Mouse (Mus musculus) liver, embryonic 15.5 days (tissue): ENCODE data around the gene Tcl1. TPM values are rescaled to one million over a fixed set of nuclear protein-coding genes. Genes with fewer than 3 reads are reported as not detected.
"Not testable (repeated sequence)": the region's sequence is repeated elsewhere in the genome, so short reads cannot be mapped to it uniquely, and the experiment has no call there.

ENCODE experiments used
- ATAC-seq: fragments of 200-750 bp; cut with Nextera tagmentation; 2 replicates; pipeline ENCODE4 v1.8.0; 2017; ENCODE audit warnings: moderate number of reproducible peaks, mild to moderate bottlenecking, moderate library complexity; ENCODE audit not compliant: insufficient read depth
- H3K27ac ChIP-seq: fragments of 300-500 bp; sonication (generic); replicated peaks from 2 replicates; pipeline ENCODE4 v1.5.1; 2015; ENCODE audit warnings: mild to moderate bottlenecking, inconsistent platforms
- H3K27me3 ChIP-seq: fragments of 300-500 bp; sonication (generic); 2 replicates; pipeline ENCODE4 v1.6.1; 2015; ENCODE audit warnings: mild to moderate bottlenecking, inconsistent platforms
- H3K36me3 ChIP-seq: fragments of 300-500 bp; sonication (generic); replicated peaks from 2 replicates; pipeline ENCODE4 v1.6.1; 2015; ENCODE audit warnings: moderate library complexity, mild to moderate bottlenecking, inconsistent platforms
- H3K4me1 ChIP-seq: fragments of 300-500 bp; sonication (generic); replicated peaks from 2 replicates; pipeline ENCODE4 v1.6.1; 2015; ENCODE audit warnings: inconsistent platforms
- H3K4me2 ChIP-seq: fragments of 300-500 bp; sonication (generic); 2 replicates; pipeline ENCODE4 v1.6.1; 2015; ENCODE audit warnings: moderate library complexity, mild to moderate bottlenecking, inconsistent platforms
- H3K4me3 ChIP-seq: fragments of 300-500 bp; sonication (generic); replicated peaks from 2 replicates; pipeline ENCODE4 v1.5.1; 2015; ENCODE audit warnings: mild to moderate bottlenecking, inconsistent platforms
- H3K9ac ChIP-seq: fragments of 300-500 bp; sonication (generic); 2 replicates; pipeline ENCODE4 v1.6.1; 2015; ENCODE audit warnings: moderate library complexity, mild to moderate bottlenecking, inconsistent platforms
- H3K9me3 ChIP-seq: fragments of 300-500 bp; sonication (generic); replicated peaks from 2 replicates; pipeline ENCODE4 v1.6.1; 2016; ENCODE audit warnings: inconsistent platforms
- WGBS: fragments of 180-500 bp; shearing (Covaris S2); methylation state at CpG from one replicate; pipeline ENCODE4 v1.1.7; 2015; ENCODE audit warnings: mixed read lengths; ENCODE audit not compliant: insufficient replicate concordance; 5-methylcytosine and 5-hydroxymethylcytosine counted together
- polyA plus RNA-seq: library from polyadenylated mRNA; unstranded; fragments of >200 nt; fragmentation: Nextera tagmentation; extraction: Ambion mirVana; gene quantifications from 2 replicates; pipeline ENCODE4 v1.2.1, GENCODE M21; 2015

Gene Tcl1
- polyA plus RNA-seq, 1 experiment from 2014 or later = not detected

DNA sequence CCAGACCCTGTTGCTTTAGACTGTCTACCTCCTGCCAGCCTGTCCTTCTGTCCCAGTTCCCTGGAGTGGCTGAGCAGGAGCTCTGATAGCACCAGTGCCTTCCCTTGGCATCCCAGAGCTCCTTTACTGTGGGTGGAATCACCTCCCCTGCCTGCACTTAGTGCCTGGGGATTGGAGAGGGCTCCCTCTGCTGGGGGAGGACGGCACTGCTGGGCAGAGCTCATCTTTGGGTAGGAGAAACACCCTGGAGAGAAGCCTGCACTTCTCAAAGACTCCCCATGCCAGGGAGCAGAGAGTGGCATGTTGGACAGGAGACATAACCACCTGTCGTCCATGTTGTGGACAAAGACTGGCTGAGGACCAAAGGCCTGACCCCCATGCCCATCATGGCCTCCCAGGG, 48.3 kb downstream of the Tcl1 start:
- not testable (repeated sequence) for H3K36me3 ChIP-seq, H3K4me2 ChIP-seq, H3K27ac ChIP-seq, H3K9ac ChIP-seq, H3K27me3 ChIP-seq, H3K4me3 ChIP-seq, ATAC-seq, H3K4me1 ChIP-seq, H3K9me3 ChIP-seq
- 0% methylated on average over 2 of the region's 2 CpGs for WGBS

DNA sequence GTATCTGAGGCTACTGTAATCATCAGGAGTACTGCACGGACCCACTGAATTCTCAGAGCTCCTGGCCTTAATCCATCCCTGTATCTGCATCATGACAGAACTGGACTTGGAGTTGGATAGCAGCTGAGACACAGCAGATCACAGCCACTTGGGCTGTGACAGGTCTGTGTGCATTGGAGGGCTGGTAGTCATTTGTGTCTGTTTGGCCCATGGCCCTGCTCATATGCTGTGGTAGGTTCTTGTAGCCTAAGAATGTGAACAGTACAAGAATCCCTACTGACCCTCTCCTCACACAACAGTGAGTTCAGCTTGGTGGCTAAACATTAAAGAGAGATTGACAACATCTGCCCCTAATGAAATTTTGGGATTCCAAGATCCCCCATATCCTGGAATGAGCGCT, 49.2 kb downstream of the Tcl1 start:
- Histone ChIP-seq H3K4me2 (no peak overlapping the region), H3K27ac (no peak overlapping the region), H3K4me3 (no peak overlapping the region), H3K36me3 (no peaks in the 10 kb centered on the region), H3K4me1 (no peaks in the 10 kb centered on the region), H3K9ac (no peak overlapping the region), H3K27me3 (no peaks in the 10 kb centered on the region), H3K9me3 (no peaks in the 10 kb centered on the region)
- ATAC-seq = no peak
- 50% methylated on average over 2 of the region's 2 CpGs for WGBS

Other genes starting within 250 kb of the Tcl1 start
- gene Syne3, start 213.0 kb downstream of the Tcl1 start, polyA plus RNA-seq = 2.9 and 3.0 TPM in 2 replicates
- 496 and 514 TPM in 2 replicates for gene Glrx5, start 190.1 kb downstream of the Tcl1 start, polyA plus RNA-seq
- gene Tcl1b2, start 76.8 kb downstream of the Tcl1 start, polyA plus RNA-seq = not detected in 2 replicates
- not detected in 2 replicates for gene Tcl1b1, start 63.1 kb downstream of the Tcl1 start, polyA plus RNA-seq
- gene Tcl1b5, start 46.4 kb downstream of the Tcl1 start, polyA plus RNA-seq = not detected in 2 replicates
- not detected in 2 replicates for gene Tcl1b3, start 31.8 kb downstream of the Tcl1 start, polyA plus RNA-seq
- gene Tcl1b4, start 20.8 kb downstream of the Tcl1 start, polyA plus RNA-seq = not detected in 2 replicates
- 0.03 TPM in 1 of 2 replicates, not detected in the other for gene Tunar, start 111.1 kb upstream of the Tcl1 start, polyA plus RNA-seq
- gene D430019H16Rik, start 231.1 kb upstream of the Tcl1 start, polyA plus RNA-seq = 0.03 and 0.05 TPM in 2 replicates